Mouse (Mus musculus): ENCODE measurements around the gene Bbox1.

DNA sequence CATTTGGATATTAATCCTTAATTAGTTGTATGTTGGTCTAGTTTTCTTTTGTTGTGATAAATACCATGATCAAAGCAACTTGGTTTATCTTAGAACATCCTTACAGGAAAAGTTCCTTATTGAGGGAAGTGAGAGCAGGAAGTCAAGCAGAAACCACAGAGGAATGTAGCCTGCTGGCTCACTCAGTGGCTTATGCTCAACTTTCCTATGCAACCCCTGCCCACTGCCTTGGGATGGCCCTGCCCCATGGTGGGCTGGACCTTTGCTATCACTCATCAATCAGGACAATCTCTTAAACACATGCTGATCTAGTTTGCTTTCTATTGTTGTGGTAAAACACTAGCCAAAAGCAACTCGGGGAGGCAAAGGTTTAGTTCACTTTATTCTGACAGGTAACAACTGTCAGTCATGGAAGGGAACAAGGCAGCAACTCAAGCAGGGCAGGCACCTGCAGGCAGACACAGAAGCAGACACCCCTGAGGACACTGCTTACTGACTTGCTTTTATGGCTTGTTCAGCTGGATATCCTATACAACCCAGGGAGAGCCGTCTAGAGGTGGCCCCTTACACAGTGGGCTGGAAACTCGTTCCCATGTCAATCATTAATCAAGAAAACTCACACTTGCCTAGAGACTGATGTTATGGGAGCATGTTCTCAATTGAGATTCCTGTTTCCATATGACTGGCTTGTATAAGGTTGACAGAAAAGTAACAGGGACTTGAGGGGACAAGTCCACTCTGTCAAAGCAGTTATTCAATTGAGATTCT, 1.9 kb upstream of the Bbox1 start:
- no peak for TF ChIP-seq CTCF (IDR thresholded peaks at IDR 0.05; ENCODE audit: low read depth)
- TF ChIP-seq EP300 (IDR thresholded peaks at IDR 0.05; ENCODE audit: low read depth), result no peak
